Mouse (Mus musculus): ENCODE data around the gene Gimap9. TPM values are rescaled to one million over a fixed set of nuclear protein-coding genes. Genes with fewer than 3 reads are reported as not detected.

Gimap9 gene
- total and polyA plus RNA-seq, 2 experiments from 2014 or later, result 0.55 to 1.1 TPM

DNA sequence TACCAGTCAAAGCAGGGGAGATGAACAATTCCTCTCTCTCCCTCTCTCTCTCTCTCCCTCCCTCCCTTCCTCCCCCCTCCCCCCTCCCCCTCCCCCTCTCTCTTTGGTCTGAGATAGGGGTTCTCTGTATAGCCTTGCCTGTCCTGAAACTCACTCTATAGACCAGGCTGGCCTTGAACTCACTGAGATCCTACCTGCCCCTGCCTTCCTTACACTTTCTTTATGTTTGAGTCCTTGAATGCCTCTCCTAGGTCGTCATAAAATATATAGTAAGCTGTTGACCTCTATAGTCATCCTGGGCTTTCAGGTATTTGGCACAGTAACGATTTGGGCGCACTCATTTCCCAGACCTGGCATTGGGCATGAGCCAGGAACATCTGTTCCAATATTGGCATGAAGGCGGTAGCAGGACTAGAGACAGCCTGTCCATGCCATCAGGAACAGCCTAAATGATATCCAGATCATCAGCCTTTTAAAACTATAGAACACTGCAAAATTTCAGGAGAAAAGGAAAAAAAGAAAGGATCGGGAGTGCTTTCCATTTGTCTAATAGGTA lies 1.0 kb downstream of the Gimap9 start:
- TF ChIP-seq CTCF (IDR thresholded peaks at IDR 0.05), result no peak
- Histone ChIP-seq H3K9ac (replicated peaks; ENCODE audit: low read length, poor library complexity, severe bottlenecking) (no peak overlapping the region), H3K4me3 (ENCODE audit: low read depth, low read length) (no peak overlapping the region), H3K4me2 (ENCODE audit: low read depth, low read length, poor library complexity, severe bottlenecking) (no peak overlapping the region), H3K4me1 (ENCODE audit: insufficient read depth, low read length) (no peaks in the 10 kb centered on the region), H3K36me3 (ENCODE audit: insufficient read depth, low read length) (no peaks in the 10 kb centered on the region), H3K9me3 (ENCODE audit: low read length) (no peaks in the 10 kb centered on the region), H3K27ac (ENCODE audit: low read depth, low read length) (no peak overlapping the region), H3K27me3 (ENCODE audit: insufficient read depth, low read length) (no peaks in the 10 kb centered on the region)
- 89% methylated on average over 5 of the region's 5 CpGs for WGBS
- DNase-seq (ENCODE audit: low spot score) (no peak), ATAC-seq (ENCODE audit: low FRiP score) (no peak)

DNA sequence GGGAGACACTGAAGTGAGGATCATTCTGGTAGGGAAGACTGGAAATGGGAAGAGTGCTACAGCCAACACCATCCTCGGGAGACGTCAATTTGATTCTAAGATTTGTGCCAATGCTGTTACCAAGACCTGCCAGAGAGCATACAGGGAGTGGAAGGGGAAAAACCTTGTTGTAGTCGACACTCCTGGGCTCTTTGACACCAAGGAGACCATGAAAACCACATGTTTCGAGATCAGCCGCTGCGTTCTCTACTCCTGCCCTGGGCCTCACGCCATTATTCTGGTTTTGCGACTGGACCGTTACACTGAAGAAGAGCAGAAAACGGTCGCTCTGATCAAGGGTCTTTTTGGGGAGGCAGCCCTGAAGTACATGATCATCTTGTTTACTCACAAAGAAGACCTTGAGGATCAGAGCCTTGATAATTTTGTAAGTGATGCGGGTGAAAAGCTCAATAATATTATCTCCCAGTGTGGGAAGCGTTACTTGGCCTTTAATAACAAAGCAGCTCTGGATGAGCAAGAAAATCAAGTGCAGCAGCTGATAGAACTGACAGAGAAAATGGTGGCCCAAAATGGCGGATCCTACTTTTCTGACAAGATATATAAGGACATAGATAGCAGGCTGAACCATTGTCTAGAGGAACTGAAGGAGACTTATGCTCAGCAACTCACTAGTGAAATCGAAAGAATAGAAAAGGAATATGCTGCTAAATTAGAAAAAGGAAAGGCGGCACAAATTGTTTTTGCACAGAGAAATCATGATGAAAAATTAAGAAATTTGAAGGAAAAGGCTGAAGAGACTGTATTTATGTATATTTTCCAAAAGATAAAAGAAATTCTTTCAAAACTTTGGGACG lies 1.8 kb downstream of the Gimap9 start:
- Histone ChIP-seq H3K9ac (replicated peaks; ENCODE audit: low read length, poor library complexity, severe bottlenecking) (no peak overlapping the region), H3K4me3 (ENCODE audit: low read depth, low read length) (no peak overlapping the region), H3K27me3 (ENCODE audit: insufficient read depth, low read length) (no peaks in the 10 kb centered on the region), H3K4me1 (ENCODE audit: insufficient read depth, low read length) (no peaks in the 10 kb centered on the region), H3K9me3 (ENCODE audit: low read length) (no peaks in the 10 kb centered on the region), H3K4me2 (ENCODE audit: low read depth, low read length, poor library complexity, severe bottlenecking) (no peak overlapping the region), H3K36me3 (ENCODE audit: insufficient read depth, low read length) (no peaks in the 10 kb centered on the region), H3K27ac (ENCODE audit: low read depth, low read length) (no peak overlapping the region)
- no peak for TF ChIP-seq CTCF (IDR thresholded peaks at IDR 0.05)
- DNase-seq (ENCODE audit: low spot score), result no peak
- no peak for ATAC-seq (ENCODE audit: low FRiP score)
- 95% methylated on average over 17 of the region's 17 CpGs for WGBS

DNA sequence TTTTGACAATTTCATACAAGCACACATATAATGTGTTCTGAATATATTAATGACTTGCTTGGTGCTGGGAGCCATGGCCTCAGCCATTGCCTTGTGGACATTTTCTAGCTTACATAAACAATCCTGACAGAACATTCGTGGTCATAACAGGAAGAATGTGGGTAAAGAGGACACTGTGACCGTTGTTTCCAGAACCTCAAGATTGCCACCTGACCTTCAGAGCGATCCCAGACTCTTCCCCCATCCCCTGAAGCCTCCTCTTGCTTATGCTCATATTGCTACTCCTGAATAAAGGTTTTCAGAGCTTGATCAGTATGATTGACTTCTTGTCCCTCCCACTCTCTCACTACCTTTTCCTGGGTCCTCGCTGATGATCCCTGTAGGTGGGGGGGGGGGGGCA lies 2.5 kb downstream of the Gimap9 start:
- WGBS, result 84% methylated on average over 4 of the region's 4 CpGs
- no peaks in the 10 kb centered on the region for H3K36me3 ChIP-seq (ENCODE audit: insufficient read depth, low read length)
- H3K4me3 ChIP-seq (ENCODE audit: low read depth, low read length), result no peak overlapping the region
- TF ChIP-seq CTCF (IDR thresholded peaks at IDR 0.05), result no peak
- ATAC-seq (ENCODE audit: low FRiP score) (no peak), DNase-seq (ENCODE audit: low spot score) (no peak)
- H3K4me1 ChIP-seq (ENCODE audit: insufficient read depth, low read length), result no peaks in the 10 kb centered on the region
- no peaks in the 10 kb centered on the region for H3K27me3 ChIP-seq (ENCODE audit: insufficient read depth, low read length)
- no peak overlapping the region for H3K9ac ChIP-seq (replicated peaks; ENCODE audit: low read length, poor library complexity, severe bottlenecking)
- no peak overlapping the region for H3K4me2 ChIP-seq (ENCODE audit: low read depth, low read length, poor library complexity, severe bottlenecking)
- H3K27ac ChIP-seq (ENCODE audit: low read depth, low read length), result no peak overlapping the region
- no peaks in the 10 kb centered on the region for H3K9me3 ChIP-seq (ENCODE audit: low read length)

DNA sequence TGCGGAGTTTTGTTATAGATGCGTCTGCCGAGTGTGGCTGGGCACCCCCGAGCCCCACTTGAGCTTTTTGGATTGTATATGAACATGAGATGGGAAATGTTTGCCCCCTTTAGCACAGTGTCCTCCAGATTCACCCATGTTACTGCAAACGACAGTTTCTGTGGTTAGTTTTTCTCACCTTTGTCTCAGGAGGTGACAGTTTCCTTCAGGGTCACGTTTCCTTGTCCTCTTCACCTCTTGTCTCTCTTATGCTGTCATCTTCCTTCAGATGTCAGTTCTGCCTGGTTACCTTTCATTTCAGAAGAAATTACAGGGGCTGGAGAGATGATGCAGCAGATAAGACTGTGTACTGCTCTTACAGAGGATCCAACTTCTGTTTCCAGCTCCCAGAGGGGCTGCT lies 3.8 kb downstream of the Gimap9 start:
- ATAC-seq (ENCODE audit: low FRiP score) (no peak), DNase-seq (ENCODE audit: low spot score) (no peak)
- Histone ChIP-seq H3K4me1 (ENCODE audit: insufficient read depth, low read length) (no peaks in the 10 kb centered on the region), H3K27ac (ENCODE audit: low read depth, low read length) (no peak overlapping the region), H3K36me3 (ENCODE audit: insufficient read depth, low read length) (no peaks in the 10 kb centered on the region), H3K9me3 (ENCODE audit: low read length) (no peaks in the 10 kb centered on the region), H3K4me2 (ENCODE audit: low read depth, low read length, poor library complexity, severe bottlenecking) (no peak overlapping the region), H3K9ac (replicated peaks; ENCODE audit: low read length, poor library complexity, severe bottlenecking) (no peak overlapping the region), H3K27me3 (ENCODE audit: insufficient read depth, low read length) (no peaks in the 10 kb centered on the region), H3K4me3 (ENCODE audit: low read depth, low read length) (no peak overlapping the region)
- WGBS, result 90% methylated on average over 6 of the region's 6 CpGs
- no peak for TF ChIP-seq CTCF (IDR thresholded peaks at IDR 0.05)

DNA sequence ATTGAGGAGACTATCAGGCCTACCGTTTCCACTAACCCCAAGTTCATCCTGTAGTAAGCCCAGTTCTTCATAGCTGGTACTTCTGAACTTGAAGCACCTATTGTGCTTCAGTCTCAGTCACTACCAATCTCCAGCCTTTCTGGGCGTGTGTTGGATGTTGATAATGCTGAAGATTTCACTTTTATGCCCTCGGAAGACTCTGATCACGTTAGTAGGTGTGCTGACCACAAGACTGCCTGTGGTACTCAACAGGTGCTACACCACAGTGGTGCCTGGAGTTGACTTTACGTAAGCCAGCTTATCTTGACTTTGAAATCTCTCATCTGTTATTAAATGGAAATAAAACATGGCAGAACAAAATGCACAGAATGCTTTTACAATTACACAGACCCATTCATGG lies 4.5 kb downstream of the Gimap9 start:
- no peak for TF ChIP-seq CTCF (IDR thresholded peaks at IDR 0.05)
- Histone ChIP-seq H3K9me3 (ENCODE audit: low read length) (no peaks in the 10 kb centered on the region), H3K4me1 (ENCODE audit: insufficient read depth, low read length) (no peaks in the 10 kb centered on the region), H3K36me3 (ENCODE audit: insufficient read depth, low read length) (no peaks in the 10 kb centered on the region), H3K4me2 (ENCODE audit: low read depth, low read length, poor library complexity, severe bottlenecking) (no peak overlapping the region), H3K27ac (ENCODE audit: low read depth, low read length) (no peak overlapping the region), H3K27me3 (ENCODE audit: insufficient read depth, low read length) (no peaks in the 10 kb centered on the region), H3K9ac (replicated peaks; ENCODE audit: low read length, poor library complexity, severe bottlenecking) (no peak overlapping the region), H3K4me3 (ENCODE audit: low read depth, low read length) (no peak overlapping the region)
- WGBS, result 83% methylated on average over 5 of the region's 5 CpGs
- ATAC-seq (ENCODE audit: low FRiP score) (no peak), DNase-seq (ENCODE audit: low spot score) (no peak)

DNA sequence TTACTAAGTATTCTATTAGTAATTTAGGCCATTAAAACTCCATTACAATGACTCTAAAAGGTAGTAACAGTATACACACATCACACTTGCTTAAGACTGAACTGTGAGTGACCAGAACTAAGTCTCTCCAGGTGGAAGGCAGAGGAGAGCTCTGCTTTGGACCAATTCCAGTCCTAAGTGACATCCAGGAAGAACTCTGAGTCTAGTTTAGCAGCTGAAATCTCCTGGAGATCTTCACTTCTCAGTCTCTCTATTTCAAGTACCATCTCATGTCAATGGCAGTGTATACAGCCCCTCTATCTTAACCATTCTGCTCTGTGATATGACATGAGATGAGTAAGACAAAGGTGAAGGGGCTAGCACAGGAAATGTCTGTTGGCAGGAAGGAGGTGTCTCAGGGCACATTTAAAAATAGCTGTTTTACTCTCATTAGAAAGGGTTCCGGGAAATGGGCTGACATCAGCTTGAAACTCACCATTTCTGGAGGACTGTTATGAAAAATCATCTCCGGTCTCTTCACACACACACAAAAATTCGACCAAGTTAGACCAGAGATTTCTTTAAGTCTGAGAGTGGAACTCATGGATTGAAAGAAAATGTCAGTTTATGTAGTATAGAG lies 5.7 kb downstream of the Gimap9 start:
- H3K9ac ChIP-seq (replicated peaks; ENCODE audit: low read length, poor library complexity, severe bottlenecking), result no peak overlapping the region
- H3K4me1 ChIP-seq (ENCODE audit: insufficient read depth, low read length), result no peaks in the 10 kb centered on the region
- H3K27ac ChIP-seq (ENCODE audit: low read depth, low read length), result no peak overlapping the region
- H3K4me2 ChIP-seq (ENCODE audit: low read depth, low read length, poor library complexity, severe bottlenecking), result no peak overlapping the region
- DNase-seq (ENCODE audit: low spot score) (no peak), ATAC-seq (ENCODE audit: low FRiP score) (no peak)
- no peaks in the 10 kb centered on the region for H3K36me3 ChIP-seq (ENCODE audit: insufficient read depth, low read length)
- H3K27me3 ChIP-seq (ENCODE audit: insufficient read depth, low read length), result no peaks in the 10 kb centered on the region
- no peak for TF ChIP-seq CTCF (IDR thresholded peaks at IDR 0.05)
- 81% methylated on average over 3 of the region's 3 CpGs for WGBS
- H3K9me3 ChIP-seq (ENCODE audit: low read length), result no peaks in the 10 kb centered on the region
- no peak overlapping the region for H3K4me3 ChIP-seq (ENCODE audit: low read depth, low read length)
